Mouse (Mus musculus): ENCODE data around the gene Banp.

Gene Banp

DNA sequence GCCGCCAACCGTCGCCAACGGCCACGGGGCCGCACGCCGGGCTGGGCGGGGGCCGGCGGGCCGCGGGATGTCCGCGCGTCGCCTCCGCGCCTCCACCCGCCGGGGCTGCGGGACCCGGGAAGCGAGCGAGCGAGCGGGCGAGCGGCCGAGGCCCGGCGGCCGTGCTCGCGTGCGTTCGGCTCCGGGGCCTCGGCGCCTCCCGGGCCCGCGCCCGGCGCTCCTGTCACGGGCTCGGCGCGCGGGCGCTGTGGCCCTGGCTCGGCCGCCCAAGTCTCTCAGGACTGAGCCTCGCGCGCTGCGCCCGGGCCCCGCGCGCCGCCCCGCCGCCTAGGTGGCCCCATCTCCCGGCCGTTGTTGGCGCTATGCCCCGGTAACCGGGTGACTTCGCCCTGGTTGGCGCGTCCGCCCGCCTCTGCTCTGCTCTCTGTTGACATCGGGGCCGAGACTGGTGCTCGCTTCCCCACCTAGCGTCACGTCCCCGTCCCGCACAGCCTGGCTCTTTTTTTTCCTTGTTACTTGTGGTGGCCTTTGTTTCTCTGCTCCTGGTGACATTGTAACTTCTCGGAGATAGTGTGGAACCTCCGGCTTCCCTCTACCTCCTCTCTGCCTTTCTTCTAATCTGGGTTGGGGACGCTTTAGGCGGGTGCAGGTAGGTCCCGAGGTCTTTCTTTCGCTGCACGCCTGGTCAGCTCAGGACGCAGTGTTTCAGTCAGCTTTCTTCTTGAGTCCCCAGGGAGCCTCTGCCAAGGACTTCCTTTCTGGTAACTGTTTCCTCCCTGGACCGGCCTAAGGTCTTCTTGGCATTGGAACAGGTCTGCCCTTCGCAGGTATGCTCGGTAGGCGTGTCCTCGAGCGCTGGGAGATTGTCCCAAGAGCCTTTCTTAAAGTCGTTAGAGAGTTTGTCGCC is 1.5 kb downstream of the Banp start:
- no peak for DNase-seq (ENCODE audit: low spot score)

DNA sequence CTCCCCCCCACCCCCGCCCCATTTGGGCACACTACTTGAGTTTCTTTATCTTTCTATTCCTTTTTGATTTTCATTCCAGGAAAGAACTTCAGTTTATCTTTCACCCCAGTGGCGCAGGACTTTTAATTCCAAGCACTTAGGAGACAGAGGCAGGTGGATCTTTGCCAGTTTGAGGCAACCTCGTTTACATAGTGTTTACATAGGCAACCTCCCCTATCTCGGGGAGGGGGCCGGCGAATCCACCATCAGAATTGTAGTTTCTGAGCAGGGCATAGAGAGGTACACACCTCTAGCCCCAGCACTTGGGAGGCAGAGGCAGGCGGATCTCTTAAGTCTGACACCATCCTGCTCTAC is 2.1 kb downstream of the Banp start:
- no peak for DNase-seq (ENCODE audit: low spot score)

DNA sequence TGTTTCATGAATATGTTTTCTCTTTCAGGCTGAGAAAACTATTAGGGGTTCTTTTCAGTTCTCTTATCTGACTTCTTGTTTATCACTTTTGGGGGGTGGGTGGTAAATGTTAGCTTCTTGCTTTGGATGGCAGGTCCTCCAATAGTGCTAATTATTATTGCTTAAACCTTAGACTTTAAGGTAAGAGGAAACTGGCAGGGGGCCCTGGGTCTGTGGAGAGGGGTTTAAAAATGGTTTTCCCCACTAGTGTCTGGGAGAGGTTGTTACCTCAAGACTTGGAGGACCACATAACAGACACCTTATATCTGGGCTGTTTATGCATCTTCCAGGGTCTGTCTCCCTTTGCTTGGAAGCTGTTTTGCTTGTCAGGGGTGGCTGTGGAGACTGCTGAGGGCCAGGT is 2.6 kb downstream of the Banp start:
- DNase-seq (ENCODE audit: low spot score): no peak

DNA sequence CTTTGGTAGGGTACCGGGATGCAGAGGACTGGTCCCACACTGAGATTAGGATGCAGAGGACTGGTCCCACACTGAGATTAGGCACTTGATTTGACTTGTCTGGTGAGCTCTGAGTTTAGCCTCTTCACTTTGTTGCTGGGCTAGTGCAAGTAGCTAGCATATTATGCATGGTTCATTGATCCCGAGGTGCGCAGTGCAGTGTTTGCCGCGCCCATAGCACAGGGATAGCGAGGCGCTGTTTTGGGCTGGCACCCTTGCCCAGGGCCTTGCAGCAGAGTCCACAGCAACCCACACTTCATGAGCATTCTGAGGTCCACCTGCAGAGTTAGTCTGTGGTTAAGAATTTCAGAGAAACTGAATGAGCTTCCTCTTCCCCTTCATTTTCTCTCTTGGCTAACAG is 3.2 kb downstream of the Banp start:
- no peak for DNase-seq (ENCODE audit: low spot score)

DNA sequence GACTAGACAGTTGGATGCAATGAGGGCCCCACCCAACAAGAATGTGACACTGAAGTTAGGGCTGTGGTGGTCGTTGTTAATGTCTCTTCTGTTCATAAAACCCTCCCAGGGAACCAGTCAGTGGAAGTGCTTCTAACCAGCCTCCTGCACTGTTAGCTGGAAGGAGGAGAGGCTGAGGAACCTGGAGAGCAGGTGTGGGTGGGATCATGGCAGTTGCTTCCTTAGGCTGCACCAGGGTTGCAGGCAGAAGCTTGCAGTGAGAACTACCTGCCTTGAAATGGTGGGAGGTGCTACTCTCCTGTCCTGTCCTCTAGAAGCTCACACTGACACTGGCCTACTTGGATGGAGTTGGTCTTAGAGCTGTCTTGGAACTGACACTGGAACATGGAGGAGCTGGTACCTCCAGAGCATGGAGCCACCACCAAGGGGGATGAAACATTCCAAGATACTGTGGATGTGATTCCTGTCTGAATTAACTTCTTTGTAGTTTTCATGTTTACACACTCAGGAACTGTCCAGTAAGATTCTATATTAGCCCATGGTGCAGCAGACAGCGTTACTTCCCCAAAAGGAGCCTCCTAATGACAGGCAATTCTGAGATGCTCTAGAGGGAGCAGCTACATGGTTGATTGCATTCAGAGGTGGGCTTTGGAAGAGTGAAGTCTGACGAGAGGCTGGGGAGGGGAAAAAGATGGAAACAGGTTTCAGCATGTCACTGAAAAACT is 4.4 kb downstream of the Banp start:
- no peak for DNase-seq (ENCODE audit: low spot score)

DNA sequence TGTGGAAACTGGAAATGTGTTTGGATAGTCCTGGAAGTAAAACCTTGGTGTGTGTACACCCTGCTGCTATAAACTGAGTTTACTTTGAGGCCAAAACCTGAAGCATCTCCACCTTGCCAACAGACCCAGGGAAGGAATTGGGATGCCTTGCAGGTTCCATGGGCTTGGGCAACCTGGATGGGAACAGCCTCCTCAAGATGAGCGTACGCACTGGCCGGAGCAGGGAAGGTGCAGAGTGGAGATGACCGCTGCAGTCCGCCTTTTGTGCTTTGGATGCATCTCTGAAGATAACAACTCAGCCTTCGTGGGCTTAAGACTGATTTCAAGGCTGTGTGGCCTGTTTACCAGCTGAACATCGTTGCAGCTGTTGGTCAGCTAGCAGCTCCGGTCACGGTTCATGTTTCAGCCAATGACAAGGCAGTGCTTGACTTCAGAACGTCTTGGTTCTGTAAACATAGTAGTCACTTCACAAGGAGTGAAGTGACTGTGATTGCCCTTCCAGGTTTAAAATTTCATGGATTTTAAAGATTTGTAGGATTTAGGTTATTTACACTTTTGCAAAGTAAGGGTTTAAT is 5.5 kb downstream of the Banp start:
- DNase-seq (ENCODE audit: low spot score): no peak

DNA sequence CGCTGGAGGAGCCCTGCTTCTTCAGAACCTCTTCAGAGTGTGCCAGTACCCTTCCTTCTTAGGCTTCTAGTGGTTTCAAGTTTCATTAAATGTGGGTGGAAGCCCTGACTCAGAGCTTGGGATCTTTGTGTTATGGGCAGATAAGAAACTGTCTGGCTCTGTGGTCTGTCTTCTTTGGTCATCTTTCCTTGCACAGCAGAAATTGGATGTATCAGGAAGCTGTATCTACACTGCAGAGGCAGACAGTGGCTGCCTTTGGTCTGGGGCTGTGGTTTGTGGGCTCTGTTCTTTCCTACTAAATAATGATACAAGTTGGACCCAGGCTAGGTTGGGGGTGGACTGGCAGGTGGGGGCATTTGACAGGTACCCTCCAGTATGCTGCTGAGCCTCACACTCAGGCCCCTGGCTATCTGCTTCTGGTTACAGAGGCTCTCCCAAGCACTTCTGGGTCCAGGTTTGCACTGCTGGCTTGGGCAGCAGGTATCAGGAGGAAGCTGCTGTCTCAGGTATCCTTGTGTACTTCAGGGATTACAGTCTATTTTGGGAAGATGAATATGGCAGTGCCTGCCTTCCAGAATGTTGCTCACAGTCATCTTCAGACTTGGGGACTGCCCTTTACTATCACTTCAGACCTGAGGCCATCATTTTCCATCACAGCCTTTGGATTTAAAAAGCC is 6.4 kb downstream of the Banp start:
- no peak for DNase-seq (ENCODE audit: low spot score)

DNA sequence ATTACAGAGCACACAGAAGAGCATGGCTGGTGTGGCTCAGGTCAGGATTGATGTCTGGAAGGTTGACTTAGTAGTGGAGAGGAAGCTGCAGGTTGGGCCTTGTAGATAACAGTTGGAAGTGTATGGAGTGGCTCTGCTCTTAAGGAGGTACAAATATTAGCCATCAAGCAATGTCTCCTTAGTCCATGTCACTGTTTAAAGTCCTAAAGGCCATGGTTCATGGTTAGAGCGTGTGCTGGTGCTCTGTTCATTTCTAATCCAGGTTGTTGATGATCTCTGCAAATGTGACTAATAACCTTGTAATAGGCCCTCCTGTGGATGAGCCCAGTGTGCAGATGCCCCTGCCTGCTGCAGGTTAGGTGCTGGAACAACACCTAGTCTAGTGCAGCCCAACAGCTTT is 8.8 kb downstream of the Banp start:
- DNase-seq (ENCODE audit: low spot score): no peak

DNA sequence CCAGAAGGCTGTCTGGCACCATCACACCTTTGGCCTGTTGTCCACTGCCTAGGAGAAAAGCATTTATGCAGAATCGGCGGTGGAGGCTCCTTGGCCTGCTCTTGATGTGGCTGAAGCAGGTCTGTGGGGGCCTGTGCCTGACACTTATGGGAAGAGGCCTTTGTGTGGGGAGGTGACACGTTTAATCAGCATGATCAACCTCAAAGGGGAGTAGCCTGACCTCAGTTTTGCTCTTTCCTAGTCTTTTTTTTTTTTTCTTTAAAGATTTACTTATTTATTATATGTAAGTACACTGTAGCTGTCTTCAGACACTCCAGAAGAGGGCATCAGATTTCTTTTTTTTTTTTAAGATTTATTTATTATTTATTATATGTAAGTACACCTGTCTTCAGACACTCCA is 13.3 kb downstream of the Banp start:
- no peak for DNase-seq (ENCODE audit: low spot score)

DNA sequence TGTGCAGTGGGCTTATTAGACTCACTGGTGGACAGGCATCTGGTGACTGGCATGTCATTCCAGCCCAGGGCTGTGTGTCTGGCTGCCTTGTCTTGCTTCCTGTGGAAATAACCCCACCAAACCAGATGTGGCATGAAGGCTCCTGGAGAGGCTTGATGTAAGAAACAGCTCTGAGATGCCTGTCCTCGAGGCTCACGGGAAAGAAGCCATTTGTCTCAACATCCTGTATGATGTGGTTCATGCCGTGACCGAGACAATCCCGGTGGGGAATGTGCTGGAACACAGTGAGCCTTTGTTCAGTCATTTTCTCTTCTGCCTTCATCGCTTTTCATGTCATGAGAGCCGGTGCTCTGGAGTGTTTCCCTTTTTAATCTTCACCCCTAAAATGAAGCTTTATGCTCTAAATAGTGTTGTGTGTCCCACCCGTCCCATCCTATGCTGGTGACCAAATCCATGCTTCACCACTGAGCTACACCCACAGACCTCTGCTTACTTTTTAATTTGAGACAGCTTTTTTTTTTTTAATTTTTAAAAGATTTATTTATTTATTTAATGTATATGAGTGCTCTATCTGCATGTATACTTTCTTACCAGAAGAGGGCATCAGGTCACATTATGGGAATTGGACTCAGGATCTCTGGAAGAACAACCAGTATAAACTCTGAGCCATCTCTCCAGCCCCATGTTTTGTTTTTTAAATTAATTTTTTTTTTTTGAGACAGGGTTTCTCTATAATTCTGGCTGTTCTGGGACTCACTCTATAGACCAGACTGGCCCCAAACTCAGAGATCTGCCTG is 15.4 kb downstream of the Banp start:
- DNase-seq (ENCODE audit: low spot score): no peak

DNA sequence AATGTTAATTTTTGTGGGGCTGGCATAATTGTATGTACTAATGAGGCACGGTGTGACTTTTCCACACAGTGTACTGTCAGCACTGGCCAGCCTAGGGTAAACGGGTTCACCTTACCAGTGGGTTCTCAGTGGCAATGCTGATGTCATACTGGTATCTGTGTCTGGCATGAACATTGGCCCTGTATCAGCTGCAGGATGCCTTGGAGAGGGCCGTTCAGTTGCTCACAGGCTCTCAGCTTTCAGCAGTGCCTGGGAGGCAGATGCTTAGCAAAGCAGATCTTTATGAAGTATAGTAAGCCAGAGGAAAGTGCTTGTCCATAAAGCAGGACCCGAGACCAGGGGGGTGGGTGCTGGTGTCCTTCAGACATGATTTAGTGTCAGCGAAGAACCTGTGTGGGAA is 16.6 kb downstream of the Banp start:
- no peak for DNase-seq (ENCODE audit: low spot score)

DNA sequence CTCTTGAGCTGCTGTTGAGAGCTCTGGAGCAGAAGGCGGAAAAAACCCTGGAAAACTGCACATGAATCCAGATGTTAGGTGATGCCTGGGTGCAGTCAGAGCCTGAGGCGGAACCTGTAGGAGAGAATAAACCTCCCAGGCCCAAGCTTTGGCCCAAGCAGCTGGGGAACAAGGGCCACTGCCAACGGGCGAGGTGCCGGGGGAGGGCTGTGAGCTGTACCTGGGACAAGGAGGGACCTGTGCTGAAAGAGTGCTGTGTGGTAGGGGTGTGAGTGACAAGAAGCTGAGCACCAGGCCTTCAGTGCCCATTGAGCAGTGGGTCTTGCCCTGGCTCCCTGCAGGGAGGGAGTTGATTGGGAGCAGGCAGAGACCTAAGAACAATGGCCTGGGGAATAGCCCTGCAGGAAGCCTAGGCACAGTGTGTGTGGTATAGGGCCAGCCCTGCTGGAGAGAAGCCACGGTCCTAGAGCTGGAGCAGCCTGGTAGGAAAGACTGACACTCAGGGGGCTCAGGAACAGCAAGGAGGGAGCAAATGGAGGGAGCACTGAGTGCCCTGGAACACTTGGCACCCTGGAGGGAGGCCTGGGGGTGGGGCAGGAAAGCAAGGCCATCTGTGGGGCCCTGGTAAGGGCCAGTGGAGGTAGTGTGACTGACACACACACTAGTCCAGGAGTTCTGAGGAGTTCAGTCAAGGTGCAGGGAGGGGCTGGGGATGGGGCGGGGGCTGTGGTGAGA is 17.3 kb downstream of the Banp start:
- DNase-seq (ENCODE audit: low spot score): no peak

DNA sequence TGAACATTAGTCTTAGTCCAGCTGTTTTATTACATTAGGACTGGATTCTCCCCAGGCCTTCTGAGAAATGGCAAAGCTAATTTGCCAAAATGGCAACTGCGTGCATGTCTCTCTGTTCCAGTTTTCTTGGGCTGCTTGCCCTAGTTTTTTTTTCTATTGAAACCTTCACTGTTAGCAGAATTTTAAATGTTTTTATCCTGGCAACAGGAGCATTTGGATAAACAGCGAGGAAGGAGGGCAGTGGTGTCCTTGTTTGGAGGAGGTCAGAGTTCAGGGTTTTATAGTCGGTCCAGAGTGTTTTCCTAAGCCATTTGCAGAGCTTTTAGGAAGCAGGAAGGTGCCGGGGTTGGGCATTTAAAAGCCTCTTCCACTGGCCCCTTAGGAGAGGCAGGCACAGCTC is 18.4 kb downstream of the Banp start:
- DNase-seq (ENCODE audit: low spot score): no peak

DNA sequence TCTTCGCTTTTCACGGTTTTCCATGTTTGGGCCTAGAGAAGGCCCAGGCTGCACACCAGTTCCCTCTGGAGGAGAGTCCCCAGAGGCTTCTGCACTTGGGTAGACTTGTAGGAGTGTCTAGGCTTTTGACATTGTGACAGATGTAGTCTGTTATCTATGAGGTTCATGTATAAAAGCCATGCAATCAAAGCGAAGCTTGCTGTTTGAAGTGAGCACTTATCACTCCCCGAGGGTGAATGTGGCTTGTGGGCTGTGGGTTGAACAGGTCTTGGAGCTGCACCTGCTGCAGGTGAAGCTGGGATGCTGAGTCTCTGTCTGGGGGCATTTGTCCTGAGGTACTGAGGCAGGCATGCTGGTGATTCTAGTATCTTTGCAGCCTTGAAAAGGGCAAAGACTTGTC is 19.0 kb downstream of the Banp start:
- no peak for DNase-seq (ENCODE audit: low spot score)

DNA sequence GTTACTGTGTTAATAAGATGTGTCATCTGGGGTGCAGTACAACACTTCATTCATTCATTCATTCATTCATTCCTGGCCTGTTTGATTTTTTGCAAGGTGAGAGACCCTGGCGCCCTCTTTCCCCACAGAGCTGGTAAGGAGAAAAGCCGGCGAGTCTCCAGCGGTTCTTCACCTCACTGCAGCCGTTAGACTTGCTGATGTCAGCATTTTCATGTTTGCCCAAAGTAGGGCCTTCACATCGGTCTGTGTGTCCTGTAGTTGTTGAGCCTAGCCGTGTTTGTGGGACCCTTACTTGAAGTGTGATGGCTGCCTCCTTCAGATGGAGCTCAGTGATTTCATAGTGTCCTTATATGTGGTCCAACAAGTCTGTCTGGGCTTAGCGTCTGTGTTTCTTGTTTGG is 20.7 kb downstream of the Banp start:
- DNase-seq (ENCODE audit: low spot score): no peak

DNA sequence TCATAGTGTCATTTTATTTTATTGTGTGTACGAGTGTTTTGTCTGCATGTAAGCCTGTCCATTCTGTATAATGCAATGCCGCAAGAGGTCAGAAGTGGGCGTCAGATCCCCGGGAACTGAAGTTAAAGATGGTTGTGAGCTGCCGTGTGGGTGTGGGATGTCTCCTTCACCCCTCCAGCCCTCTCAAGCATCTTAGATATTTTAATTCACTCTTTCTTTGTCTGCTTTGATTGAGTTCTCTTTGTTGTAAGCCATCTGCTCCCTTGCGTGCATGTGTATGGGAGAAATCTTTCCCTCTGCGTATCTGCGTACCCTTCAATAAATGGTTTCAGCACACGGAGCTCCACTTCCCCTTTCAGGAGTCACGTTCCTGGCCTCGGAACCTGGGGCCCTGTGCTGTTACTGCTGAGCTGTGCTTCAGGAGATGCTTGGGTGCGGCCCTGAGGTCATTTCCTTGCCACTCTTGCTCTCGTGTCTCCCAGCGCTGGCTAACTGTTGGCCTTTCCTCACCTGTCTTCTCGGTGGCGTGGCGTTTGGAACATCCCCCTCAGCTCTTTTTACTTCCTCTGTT is 22.0 kb downstream of the Banp start:
- DNase-seq (ENCODE audit: low spot score): no peak

DNA sequence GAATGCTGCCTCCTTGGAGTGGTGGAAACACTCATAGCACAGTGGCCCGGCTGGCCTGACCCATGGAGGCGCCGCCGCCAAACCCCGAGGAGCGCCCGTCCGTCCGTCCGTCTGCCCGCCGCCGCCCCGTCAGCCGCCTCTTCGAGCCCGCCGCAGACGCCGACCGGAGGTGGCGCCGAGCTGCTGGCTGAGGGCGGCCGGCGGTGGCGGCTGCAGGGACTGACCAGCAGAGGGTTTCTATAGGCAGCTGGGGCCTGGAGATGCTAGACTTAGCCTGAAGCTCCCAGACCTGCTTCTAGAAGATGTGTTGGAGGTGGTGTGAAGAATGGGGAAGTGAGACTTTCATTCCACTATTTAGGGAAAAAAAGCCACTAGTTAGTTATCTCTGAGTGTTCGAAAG is 24.4 kb downstream of the Banp start:
- DNase-seq (ENCODE audit: low spot score): no peak

DNA sequence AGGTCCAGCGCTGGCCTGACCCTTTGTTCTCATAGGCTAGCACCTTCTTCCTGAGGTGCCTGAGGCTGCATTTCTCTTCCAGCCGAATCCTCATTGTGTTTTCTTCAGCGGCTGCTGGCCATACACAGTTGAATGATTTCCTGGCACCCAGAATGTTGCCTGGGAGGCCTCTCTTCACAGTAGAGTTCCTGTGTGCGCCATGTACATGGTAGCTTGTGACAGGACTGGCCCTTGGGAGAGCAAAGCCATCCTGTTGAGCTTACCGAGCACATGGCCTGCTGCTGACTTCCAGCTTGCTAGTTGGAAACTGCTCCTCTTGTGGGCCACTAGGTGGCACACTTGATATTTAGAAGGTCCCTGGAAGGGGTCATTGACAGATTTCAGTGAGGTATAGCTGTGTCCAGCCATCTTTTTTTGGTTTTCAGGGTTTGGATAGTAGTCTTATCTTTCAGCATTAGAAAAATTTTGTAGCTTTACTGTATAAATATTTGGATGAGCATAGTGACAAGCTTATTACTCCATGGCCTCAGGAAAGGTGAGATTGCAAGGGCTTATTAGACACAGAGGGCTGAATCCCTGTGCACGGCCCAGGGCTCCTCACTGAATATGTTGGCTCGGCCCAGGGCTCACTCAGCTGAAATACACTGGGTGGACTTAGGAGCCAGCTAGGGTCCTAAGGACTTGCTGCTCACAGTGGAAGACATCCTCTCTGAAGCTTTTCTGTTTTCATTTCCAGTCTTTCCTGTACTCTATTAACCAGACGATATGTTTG is 28.5 kb downstream of the Banp start:
- no peak for DNase-seq (ENCODE audit: low spot score)

DNA sequence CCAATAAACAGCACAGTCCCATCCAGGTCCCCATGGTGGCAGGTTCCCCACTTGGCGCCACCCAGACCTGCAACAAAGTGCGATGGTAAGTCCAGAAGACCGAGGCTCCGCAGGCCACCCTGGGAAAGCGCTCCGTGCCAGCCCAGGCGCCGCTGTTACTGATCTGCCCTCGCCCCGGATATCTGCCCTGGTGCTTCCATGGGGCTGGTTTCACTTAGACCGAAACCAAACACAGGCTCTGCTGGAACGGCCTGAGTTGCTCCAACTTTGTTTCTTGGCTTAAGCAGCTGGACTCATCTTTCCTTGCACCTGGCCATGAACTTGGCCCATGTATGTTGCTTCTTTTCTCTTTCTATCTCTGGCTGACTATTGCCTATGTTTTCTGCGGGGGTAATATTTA is 29.1 kb downstream of the Banp start:
- DNase-seq (ENCODE audit: low spot score): no peak
